Mouse (Mus musculus) right cerebral cortex, adult 2 months (tissue): ENCODE results near the gene B230219D22Rik.
A peak's percentile ranks its signal among the peaks of the same experiment; 100 is the strongest.
"Not testable (repeated sequence)": the region's sequence is repeated elsewhere in the genome, so short reads cannot be mapped to it uniquely, and the experiment has no call there.

Source experiments
- DNase-seq, 2 experiments: peaks; one replicate each; pipeline ENCODE4 v3.0.0; 2021 to 2022; ENCODE audit warnings: low spot score in 2 of 2

Gene B230219D22Rik

DNA sequence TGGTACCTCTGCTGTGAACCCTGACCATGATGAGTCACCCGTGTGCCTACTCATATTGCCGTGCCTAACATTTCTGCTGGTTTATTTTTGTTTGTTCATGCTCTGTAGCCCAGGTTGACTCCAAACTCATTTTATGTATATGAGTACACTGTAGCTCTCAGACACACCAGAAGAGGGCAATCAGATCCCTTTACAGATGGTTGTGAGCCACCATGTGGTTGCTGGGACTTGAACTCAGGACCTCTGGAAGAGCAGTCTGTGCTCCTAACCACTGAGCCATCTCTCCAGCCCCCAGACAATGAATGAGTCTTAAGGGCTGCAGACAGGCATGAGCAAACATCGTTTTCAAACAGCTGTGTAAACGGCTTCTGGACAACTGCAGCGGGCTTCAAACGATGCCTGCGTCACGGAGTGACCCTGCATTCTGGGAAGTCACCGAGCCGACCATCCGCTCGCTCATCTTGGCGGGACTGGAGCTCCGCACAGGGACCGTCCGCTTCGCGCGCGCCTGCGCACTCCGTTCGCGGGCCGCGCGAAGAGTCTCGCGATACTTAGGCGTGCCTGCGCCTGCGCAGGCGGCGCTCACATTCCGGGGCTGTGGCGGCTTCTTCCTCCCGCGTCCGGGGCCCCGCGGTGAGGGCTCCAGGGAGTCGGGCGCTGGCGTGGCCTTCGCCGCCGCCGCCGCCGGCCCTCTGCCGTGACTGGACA, at the start of gene B230219D22Rik:
TSS of gene B230219D22Rik (plus strand) at position 590 of the 708 bp plus-strand sequence.
- peak; percentile 86 to 90 for DNase-seq

DNA sequence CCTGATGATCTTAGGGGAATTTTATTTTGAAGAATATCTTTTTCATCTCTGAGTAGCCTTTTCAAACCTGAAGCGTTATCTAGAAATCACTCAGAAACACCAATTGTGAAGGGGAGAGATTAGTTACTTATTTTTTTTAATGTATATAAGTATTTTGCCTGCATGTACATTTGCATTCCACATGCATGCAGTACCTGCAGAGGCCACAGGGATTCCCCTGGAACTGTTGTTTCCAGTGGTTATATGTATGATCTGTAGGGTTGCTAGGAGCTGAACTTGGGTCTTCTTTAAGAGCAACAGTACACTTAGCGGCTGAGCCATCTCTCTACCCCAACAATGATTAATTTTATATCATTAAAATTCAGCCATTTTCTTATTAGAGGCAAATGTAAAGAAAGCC, 48.4 kb upstream of the B230219D22Rik start:
- peak in 1 of 2 experiments; percentile 9 for DNase-seq

GRCm38 (mm10) chr13:55650098-55650497, 42.8 kb upstream of the B230219D22Rik start:
- DNase-seq, result no peak

GRCm38 (mm10) chr13:55650980-55651379, 41.9 kb upstream of the B230219D22Rik start:
- DNase-seq, result no peak

DNA sequence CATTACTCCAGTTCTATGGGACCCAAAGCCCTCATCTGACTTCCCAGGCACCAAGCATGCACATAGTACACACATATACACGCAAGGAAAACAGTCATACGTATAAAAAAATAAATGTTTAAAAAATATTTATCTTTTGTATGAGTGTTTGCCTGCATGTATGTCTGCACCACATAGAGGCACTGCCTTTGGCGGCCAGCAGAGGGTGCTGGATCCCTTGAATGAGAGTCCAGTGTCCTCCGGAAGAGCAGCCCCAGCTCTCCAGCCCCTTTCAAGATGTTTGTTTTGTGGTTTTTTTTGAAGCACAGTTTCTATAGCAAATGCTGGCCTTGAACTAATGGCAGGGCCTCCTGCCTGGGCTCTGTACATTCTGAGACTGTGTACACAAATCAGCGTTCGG, 24.4 kb upstream of the B230219D22Rik start:
- DNase-seq, result no peak

- no peak for DNase-seq
These were observed 20.2 kb upstream of the B230219D22Rik start for GRCm38 (mm10) chr13:55672711-55673110.

GRCm38 (mm10) chr13:55677364-55677763, 15.6 kb upstream of the B230219D22Rik start:
- DNase-seq, result no peak

GRCm38 (mm10) chr13:55682201-55682600, 10.7 kb upstream of the B230219D22Rik start:
- no peak for DNase-seq

DNA sequence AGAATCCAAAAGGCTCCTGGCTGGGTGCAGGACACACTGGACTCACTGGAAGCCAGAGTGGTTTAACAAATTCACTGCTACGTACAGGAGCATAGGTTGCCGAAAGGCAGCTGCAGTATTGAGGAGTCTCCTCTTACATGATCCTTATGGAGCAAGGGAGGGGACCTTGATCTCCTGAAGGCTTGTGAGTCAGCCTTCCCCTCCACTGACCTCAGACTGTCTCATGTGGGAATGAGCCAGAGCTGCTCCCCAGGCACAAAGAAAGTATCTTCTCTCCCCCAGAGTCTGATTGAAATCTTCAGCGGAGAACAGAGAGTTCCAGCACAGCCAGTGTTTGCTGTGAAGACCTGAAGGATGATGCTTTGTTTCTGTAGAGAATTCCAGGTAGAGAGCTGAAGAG, 9.3 kb upstream of the B230219D22Rik start:
- no peak for DNase-seq

GRCm38 (mm10) chr13:55686107-55686633, 6.8 kb upstream of the B230219D22Rik start:
- DNase-seq, result no peak

GRCm38 (mm10) chr13:55687927-55688602, 4.9 kb upstream of the B230219D22Rik start:
- no peak for DNase-seq

- DNase-seq, result peak; percentile 14 to 28
These were observed 358 bp downstream of the B230219D22Rik start for GRCm38 (mm10) chr13:55693243-55693721.

- no peak for DNase-seq
These were observed 1.2 kb downstream of the B230219D22Rik start for GRCm38 (mm10) chr13:55694110-55694509.

- DNase-seq, result not testable (repeated sequence)
These were observed 3.1 kb downstream of the B230219D22Rik start for GRCm38 (mm10) chr13:55695989-55696388.

DNA sequence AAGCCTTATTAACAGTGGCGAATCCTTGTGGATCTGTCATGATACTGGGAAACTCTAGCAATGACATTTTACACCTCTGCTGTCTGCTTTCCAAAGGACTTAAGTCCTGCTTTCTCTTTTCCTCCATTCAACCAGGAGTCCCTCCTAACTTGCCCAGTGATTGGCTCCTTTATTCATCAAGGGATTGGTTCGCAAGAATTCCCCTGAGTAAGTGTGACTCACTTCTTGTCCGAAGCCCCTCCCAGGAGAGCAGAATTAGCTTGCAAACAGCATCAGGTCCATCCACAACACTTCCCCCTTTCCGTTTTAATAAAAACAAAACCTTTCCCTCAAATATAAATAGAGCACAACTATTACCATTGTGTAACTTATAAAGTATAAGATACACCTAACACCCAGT, 11.4 kb downstream of the B230219D22Rik start:
- no peak for DNase-seq

- no peak for DNase-seq
These were observed 19.9 kb downstream of the B230219D22Rik start for GRCm38 (mm10) chr13:55712846-55713245.

DNA sequence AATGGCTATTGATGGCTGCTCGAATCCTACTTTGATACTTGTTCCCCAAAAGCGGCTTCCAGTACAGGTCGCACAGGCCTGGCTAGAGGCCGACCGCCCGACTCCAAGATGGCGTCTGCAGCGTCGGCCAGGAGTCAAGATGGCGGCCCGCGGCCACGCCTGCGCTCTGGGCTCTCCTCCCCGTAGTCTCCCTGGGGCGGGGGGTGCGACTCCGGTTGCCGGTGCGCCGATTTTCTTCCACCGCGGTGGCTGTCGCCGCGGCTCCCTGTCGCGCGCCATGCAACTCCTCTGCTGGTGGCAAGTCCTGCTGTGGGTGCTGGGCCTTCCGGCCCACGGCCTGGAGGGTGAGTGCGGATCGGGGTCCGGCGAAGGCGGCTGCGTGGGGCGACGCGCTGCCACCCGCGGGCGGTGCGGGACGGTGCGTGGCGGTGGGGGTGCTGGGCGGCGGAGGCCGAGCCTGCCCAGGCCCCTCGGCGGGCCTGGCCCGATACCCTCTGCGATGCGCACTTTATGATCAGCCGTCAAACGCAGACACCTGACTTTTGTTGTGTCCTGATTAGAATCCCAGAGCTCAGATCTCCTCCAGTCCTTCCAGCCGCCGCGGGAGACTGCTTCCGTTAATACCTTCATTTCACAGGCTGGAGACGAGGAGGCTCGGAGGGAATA, 21.7 kb downstream of the B230219D22Rik start, which contains the start of gene Txndc15:
TSS of gene Txndc15 (plus strand) at position 150 of the 666 bp plus-strand sequence.
- DNase-seq, result peak; percentile 89 to 90

DNA sequence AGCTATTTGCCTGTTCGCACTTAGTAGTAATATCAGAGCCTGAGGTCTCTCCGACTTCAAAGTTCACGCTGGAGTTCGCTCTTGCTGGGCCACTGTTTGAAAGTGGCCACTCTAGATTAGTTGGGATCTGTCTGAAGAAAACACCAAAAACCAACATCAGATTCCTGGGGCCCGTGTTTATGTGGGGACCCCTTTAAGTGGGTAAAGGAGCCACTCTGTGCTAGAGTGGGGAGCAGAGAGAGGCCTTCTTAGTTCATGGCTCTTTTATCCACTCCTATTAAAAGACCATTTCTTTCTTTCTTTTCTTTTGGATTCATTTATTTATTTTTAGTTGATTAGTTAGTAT, 22.2 kb downstream of the B230219D22Rik start:
- no peak for DNase-seq

DNA sequence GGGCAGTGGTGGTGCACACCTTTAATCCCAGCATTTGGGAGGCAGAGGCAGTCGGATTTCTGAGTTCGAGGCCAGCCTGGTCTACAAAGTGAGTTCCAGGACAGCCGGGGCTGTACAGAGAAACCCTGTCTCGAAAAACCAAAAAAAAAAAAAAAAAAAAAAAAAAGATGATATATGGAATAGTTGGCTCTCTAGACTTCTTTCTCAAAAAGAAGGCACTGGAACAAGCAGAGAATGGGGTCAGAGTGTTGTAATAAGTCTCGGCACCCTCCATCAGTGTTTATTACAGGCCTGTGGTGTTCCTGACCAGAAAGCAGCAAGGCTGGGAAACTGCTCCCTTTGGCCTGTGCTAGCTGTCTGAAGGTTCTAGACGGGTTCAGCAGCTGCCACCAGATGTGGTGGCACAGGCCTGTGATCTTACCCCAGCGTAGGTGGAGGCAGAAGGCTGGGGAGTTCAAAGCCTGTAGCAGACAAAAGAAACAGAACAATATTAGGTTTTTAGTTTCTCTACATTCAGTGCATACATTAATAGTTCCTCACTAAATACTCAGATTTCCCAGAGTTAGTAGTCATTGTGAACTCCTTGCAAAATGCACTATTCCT, 23.1 kb downstream of the B230219D22Rik start:
- no peak for DNase-seq

DNA sequence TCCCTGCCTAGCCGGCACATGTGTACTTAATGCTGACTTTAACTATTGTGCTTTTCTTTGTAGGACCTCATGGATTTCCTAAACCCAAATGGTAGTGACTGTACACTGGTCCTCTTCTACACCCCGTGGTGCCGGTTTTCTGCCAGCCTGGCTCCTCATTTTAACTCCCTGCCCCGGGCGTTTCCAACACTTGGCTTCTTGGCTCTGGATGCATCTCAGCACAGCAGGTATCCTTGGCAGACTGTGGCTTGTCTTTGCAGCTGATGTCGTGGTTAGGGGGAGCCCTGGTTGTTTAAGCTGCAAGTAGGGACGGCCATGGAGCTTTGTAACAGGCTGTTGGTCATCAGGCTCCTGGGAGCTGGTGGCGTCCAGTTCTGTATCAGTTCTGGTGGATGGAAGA, 28.6 kb downstream of the B230219D22Rik start:
- no peak for DNase-seq

GRCm38 (mm10) chr13:55721995-55722394, 29.1 kb downstream of the B230219D22Rik start:
- DNase-seq, result no peak

- DNase-seq, result no peak
These were observed 33.7 kb downstream of the B230219D22Rik start for GRCm38 (mm10) chr13:55726598-55727119.
